Mouse (Mus musculus) liver, postnatal 0 days (tissue): Measurements from ENCODE around the gene Padi3. TPM values are rescaled to one million over a fixed set of nuclear protein-coding genes. Genes with fewer than 3 reads are reported as not detected.

ENCODE experiments used
- ATAC-seq: fragments of 200-750 bp; cut with Nextera tagmentation; 2 replicates; pipeline ENCODE4 v1.8.0; 2017; ENCODE audit warnings: mild to moderate bottlenecking, moderate library complexity
- DNase-seq: peaks from one replicate; pipeline ENCODE4 v3.0.0-alpha.2; 2016
- H3K27ac ChIP-seq: fragments of 300-500 bp; sonication (generic); 2 replicates; pipeline ENCODE4 v1.5.1; 2014; ENCODE audit warnings: antibody characterized with exemption, moderate library complexity, mild to moderate bottlenecking, low read depth
- H3K27me3 ChIP-seq: fragments of 300-500 bp; sonication (generic); 2 replicates; pipeline ENCODE4 v1.6.1; 2014; ENCODE audit warnings: low read length, control low read depth, mixed read lengths; ENCODE audit not compliant: insufficient read depth
- H3K36me3 ChIP-seq: fragments of 300-500 bp; sonication (generic); replicated peaks from 2 replicates; pipeline ENCODE4 v1.6.1; 2014; ENCODE audit warnings: mild to moderate bottlenecking, control low read depth, low read length, moderate library complexity, mixed read lengths; ENCODE audit not compliant: insufficient read depth
- H3K4me1 ChIP-seq: fragments of 300-500 bp; sonication (generic); 2 replicates; pipeline ENCODE4 v1.6.1; 2014; ENCODE audit warnings: antibody characterized with exemption, mild to moderate bottlenecking, control low read depth; ENCODE audit not compliant: insufficient read depth
- H3K4me2 ChIP-seq: fragments of 300-500 bp; sonication (generic); 2 replicates; pipeline ENCODE4 v1.6.1; 2014; ENCODE audit warnings: low read depth, mild to moderate bottlenecking, low read length, moderate library complexity, mixed read lengths
- H3K4me3 ChIP-seq: fragments of 300-500 bp; sonication (generic); 2 replicates; pipeline ENCODE4 v1.5.1; 2014; ENCODE audit warnings: low read depth, low read length
- H3K9ac ChIP-seq: fragments of 300-500 bp; sonication (generic); replicated peaks from 2 replicates; pipeline ENCODE4 v1.6.1; 2014; ENCODE audit warnings: mild to moderate bottlenecking, moderate library complexity
- H3K9me3 ChIP-seq: fragments of 300-500 bp; sonication (generic); 2 replicates; pipeline ENCODE4 v1.6.1; 2016; ENCODE audit warnings: mild to moderate bottlenecking, control low read depth, low read length, mixed read lengths
- CTCF ChIP-seq: sonication (generic); IDR thresholded peaks from 2 replicates; pipeline ENCODE4 v1.5.1; 2016; ENCODE audit warnings: antibody characterized with exemption, low read depth
- EP300 ChIP-seq: IDR thresholded peaks from 2 replicates; pipeline ENCODE4 v1.6.1; 2016; ENCODE audit warnings: antibody characterized with exemption, low read depth, mild to moderate bottlenecking
- WGBS: fragments of 180-500 bp; shearing (Covaris S2); extraction: QIAGEN DNeasy Blood & Tissue Kit; methylation state at CpG from one replicate; pipeline ENCODE4 v1.1.7; 2014; ENCODE audit not compliant: insufficient replicate concordance; 5-methylcytosine and 5-hydroxymethylcytosine counted together
- polyA plus RNA-seq: library from polyadenylated mRNA; unstranded; fragments of >200 nt; fragmentation: Nextera tagmentation; extraction: Ambion mirVana; gene quantifications from 2 replicates; pipeline ENCODE4 v1.2.1, GENCODE M21; 2015

Gene Padi3
- polyA plus RNA-seq, 1 experiment from 2014 or later, result 0.11 TPM

DNA sequence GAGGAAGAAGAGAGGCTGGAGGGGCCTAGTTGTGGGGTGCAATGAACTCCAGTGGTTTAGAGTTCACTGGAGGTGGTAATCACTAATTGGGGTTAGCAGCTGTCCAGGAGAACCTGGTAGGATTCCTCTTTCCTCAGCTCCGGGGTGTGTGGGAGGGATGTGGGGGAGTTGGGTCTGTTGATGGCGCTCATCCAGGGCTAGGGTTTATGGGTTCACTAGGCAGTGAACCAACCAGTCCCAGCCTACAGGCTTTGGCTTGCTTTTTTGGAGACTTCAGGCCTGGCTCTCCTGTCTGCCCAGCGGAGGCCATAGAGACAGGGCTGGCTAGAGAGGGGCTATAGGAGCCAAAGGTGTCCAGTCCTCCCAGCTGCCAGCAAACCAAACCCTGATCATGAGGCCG is 20.5 kb downstream of the Padi3 start:
- ATAC-seq (no peak), DNase-seq (no peak)
- Histone ChIP-seq H3K4me1 (no peaks in the 10 kb centered on the region; the same call in 1 of the 2 replicates), H3K4me3 (no peak overlapping the region), H3K4me2 (no peak overlapping the region), H3K36me3 (no peaks in the 10 kb centered on the region), H3K27ac (no peak overlapping the region), H3K27me3 (no peaks in the 10 kb centered on the region), H3K9me3 (0 out of 2 replicates have a peak, but pooled peaks cover 3% of the 10 kb centered on the region), H3K9ac (no peak overlapping the region)
- WGBS, result 79% methylated on average over 4 of the region's 4 CpGs
- TF ChIP-seq EP300 (no peak), CTCF (no peak)

DNA sequence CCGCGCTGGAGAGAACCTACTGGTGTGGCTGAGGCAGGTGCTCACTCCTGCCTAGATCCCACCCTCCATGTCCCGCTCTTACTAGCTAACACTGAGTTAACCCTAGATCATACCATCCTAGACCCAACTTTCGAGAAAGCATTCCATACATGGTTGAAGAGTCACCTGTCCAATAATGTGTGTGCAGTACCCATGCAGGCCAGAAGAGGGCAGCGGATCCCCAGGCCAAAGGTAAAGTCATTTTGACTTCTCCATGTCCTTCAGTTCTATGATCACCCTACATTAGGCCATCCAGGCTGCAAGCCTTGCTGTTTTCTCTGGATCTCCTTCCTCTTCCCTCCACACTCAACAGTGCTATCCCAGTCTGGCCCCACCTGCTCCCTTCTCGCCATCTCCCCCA is 21.5 kb downstream of the Padi3 start:
- peak overlapping the region; percentile 61 for H3K27ac ChIP-seq
- 0 out of 2 replicates have a peak, but pooled peaks have one; percentile 30 for ATAC-seq
- WGBS, result 55% methylated on average over 6 of the region's 6 CpGs

DNA sequence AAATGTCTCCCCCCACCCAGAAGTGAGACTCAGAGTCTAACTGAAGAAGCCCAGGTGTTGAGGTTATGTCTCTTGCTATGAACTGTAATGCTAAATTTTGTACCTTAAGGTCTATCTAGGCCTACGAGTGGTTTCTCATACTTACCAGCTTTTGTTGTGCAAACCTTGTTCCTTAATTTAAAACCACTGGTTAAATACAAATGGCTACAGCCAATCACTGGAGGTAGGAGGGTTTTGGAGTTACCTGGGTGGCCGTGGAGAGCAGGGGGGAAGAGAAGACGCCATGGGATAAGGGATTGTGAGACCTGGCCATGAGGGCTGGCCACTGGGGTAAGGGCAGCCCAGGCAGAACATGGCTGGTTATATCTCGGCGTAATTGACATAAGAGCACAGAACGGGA is 22.2 kb downstream of the Padi3 start:
- Histone ChIP-seq H3K9ac (no peak overlapping the region), H3K4me1 (no peaks in the 10 kb centered on the region; the same call in 1 of the 2 replicates), H3K27me3 (no peaks in the 10 kb centered on the region), H3K4me2 (peak overlapping the region; percentile 18; the same call in 1 of the 2 replicates), H3K27ac (peak overlapping the region; percentile 76), H3K9me3 (0 out of 2 replicates have a peak, but pooled peaks cover 3% of the 10 kb centered on the region), H3K4me3 (no peak overlapping the region), H3K36me3 (no peaks in the 10 kb centered on the region)
- ATAC-seq (no peak), DNase-seq (no peak)
- WGBS, result 61% methylated on average over 6 of the region's 6 CpGs
- TF ChIP-seq EP300, result no peak
- TF ChIP-seq CTCF, result no peak

More for the DNA sequence above, 21.5 kb downstream of the Padi3 start:
- no peak overlapping the region for H3K9ac ChIP-seq
- H3K9me3 ChIP-seq, result 0 out of 2 replicates have a peak, but pooled peaks cover 3% of the 10 kb centered on the region
- H3K4me1 ChIP-seq, result no peaks in the 10 kb centered on the region; the same call in 1 of the 2 replicates
- H3K4me2 ChIP-seq, result 0 out of 2 replicates have a peak overlapping the region, but pooled peaks have one; percentile 14
- no peak overlapping the region for H3K4me3 ChIP-seq
- H3K36me3 ChIP-seq, result no peaks in the 10 kb centered on the region
- TF ChIP-seq EP300, result no peak
- peak; percentile 97 for TF ChIP-seq CTCF
- no peaks in the 10 kb centered on the region for H3K27me3 ChIP-seq
- peak; percentile 80 for DNase-seq

DNA sequence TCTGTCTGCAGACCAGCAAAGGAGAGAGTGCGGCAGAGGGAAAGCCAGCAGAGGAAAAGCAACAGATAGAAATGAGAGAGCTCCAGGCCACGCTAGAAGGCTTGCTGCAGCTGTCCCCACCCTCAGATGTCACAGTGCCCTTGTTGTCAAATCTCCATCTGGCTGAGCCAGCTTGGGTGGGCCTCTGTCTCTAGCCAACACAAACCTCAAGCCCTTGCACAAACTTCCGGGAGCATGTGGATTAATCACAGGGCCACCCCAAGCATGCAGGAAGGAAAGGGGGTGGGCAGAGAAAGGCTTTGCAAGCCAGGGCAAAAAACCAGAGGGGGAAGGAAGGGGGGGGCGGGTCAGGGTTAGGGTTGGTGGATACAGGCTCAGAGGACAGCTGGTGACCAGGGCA is 23.0 kb downstream of the Padi3 start:
- ATAC-seq, result peak; percentile 52
- peak overlapping the region; percentile 76 for H3K27ac ChIP-seq

DNA sequence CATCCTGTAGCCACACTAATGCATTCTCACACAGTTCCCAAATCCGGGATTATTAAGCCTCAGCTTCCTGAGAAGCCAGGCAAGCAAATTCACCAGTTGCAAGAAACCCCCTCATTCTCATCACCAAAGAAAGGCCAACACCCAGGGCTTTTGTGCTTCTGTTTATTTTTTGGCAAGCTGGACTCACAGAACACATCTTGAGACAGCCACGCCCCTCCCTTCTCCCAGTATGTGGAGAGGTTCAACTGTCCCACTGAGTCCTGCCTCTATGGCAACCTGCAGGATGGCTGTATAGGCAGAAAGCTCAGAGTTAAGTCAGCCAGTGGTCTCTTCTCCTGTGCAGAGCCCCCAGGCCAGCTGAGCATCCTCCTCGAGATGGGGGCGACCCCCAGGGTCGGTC is 25.2 kb downstream of the Padi3 start:
- no peak for TF ChIP-seq CTCF
- TF ChIP-seq EP300, result no peak
- Histone ChIP-seq H3K9me3 (0 out of 2 replicates have a peak, but pooled peaks cover 3% of the 10 kb centered on the region), H3K27me3 (no peaks in the 10 kb centered on the region), H3K4me2 (no peak overlapping the region), H3K36me3 (no peaks in the 10 kb centered on the region), H3K4me1 (no peaks in the 10 kb centered on the region), H3K9ac (no peak overlapping the region), H3K27ac (no peak overlapping the region), H3K4me3 (no peak overlapping the region)
- no peak for DNase-seq
- no peak for ATAC-seq
- WGBS, result 84% methylated on average over 5 of the region's 5 CpGs

More for the DNA sequence above, 23.0 kb downstream of the Padi3 start:
- 34% methylated on average over 4 of the region's 4 CpGs for WGBS
- Histone ChIP-seq H3K9ac (no peak overlapping the region), H3K36me3 (no peaks in the 10 kb centered on the region), H3K27me3 (no peaks in the 10 kb centered on the region), H3K9me3 (0 out of 2 replicates have a peak, but pooled peaks cover 3% of the 10 kb centered on the region), H3K4me2 (no peak overlapping the region; the same call in 1 of the 2 replicates), H3K4me1 (no peaks in the 10 kb centered on the region; the same call in 1 of the 2 replicates), H3K4me3 (no peak overlapping the region)
- TF ChIP-seq CTCF (no peak), EP300 (no peak)
- peak; percentile 54 for DNase-seq

DNA sequence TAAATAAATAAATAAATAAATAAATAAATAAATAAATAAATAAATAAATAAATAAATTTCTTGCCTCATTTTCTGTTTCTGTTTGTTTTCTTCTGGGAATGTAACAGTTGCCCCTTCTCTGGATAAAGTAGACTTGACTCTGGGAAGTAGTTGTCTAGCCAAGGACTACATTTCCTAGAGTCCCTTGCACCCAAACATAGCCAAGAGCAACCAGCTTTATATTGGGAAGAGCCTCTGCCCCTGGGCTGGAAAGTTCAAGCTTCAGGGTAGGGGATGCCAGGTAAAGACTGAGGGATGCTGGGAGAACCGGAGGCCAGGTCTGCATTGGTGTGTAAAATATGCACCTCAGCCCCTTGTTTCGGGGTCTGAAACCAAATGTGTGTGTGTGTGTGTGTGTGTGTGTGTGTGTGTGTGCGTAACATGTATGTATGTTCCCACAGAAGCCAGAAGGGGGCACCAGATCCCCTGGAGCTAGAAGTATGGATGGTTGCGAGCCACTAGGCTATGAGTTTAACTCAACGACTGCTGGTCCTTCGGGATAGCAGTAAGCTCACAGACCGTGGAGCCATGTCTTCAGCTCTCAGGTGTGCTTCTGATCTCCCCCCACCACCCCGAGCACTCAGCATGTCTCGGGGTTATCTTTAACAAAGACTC is 26.0 kb downstream of the Padi3 start:
- no peaks in the 10 kb centered on the region for H3K36me3 ChIP-seq
- no peak for ATAC-seq
- no peaks in the 10 kb centered on the region for H3K4me1 ChIP-seq
- H3K4me2 ChIP-seq, result no peak overlapping the region
- 0 out of 2 replicates have a peak, but pooled peaks cover 3% of the 10 kb centered on the region for H3K9me3 ChIP-seq
- 87% methylated on average over 9 of the region's 9 CpGs for WGBS
- DNase-seq, result no peak
- no peak overlapping the region for H3K9ac ChIP-seq
- H3K4me3 ChIP-seq, result no peak overlapping the region
- H3K27ac ChIP-seq, result no peak overlapping the region
- TF ChIP-seq EP300, result no peak
- no peaks in the 10 kb centered on the region for H3K27me3 ChIP-seq
